Mouse (Mus musculus) thymus, adult 2 months (tissue): Measurements from ENCODE around the gene Nanp.

Experiments used
- CTCF ChIP-seq: fragments of 200-500 bp; IDR thresholded peaks from 2 replicates; pipeline ENCODE4 v1.5.1; 2012; ENCODE audit warnings: mild to moderate bottlenecking, control low read depth, low read length, moderate library complexity, borderline replicate concordance; ENCODE audit not compliant: control insufficient read depth, poor library complexity, insufficient read depth; ENCODE audit errors: extremely low read depth
- POLR2A ChIP-seq: fragments of 200-500 bp; IDR thresholded peaks from 2 replicates; pipeline ENCODE4 v1.6.1; 2012; ENCODE audit warnings: mild to moderate bottlenecking, low read length, control low read depth, moderate library complexity; ENCODE audit not compliant: control insufficient read depth, poor library complexity, insufficient read depth; ENCODE audit errors: extremely low read depth

- TF ChIP-seq CTCF = no peak
- no peak for TF ChIP-seq POLR2A
Measured at GRCm38 (mm10) chr2:151008517-151008932, 30.7 kb downstream of the Nanp start.
